Mouse (Mus musculus) heart, postnatal 0 days (tissue): ENCODE measurements around the gene Mif4gd.

ENCODE experiments used
- CTCF ChIP-seq: IDR thresholded peaks from 2 replicates; pipeline ENCODE4 v1.5.1; 2016; ENCODE audit warnings: antibody characterized with exemption, control low read depth, low read depth
- EP300 ChIP-seq: IDR thresholded peaks from 2 replicates; pipeline ENCODE4 v1.6.1; 2016; ENCODE audit warnings: antibody characterized with exemption, low read depth

- TF ChIP-seq CTCF (no peak), EP300 (no peak)
Measured at GRCm38 (mm10) chr11:115611173-115611572, 1.6 kb downstream of the Mif4gd start.
